Mouse (Mus musculus) ES-E14 (cell line): Measurements from ENCODE around the gene Olfr907. TPM values are rescaled to one million over a fixed set of nuclear protein-coding genes. Genes with fewer than 3 reads are reported as not detected.

Experiments
- DNase-seq: peaks from one replicate; pipeline ENCODE4 v3.0.0-alpha.2; 2013; ENCODE audit warnings: low read depth, low spot score
- H3K27ac ChIP-seq: 2 replicates; pipeline ENCODE4 v1.5.1; 2012; ENCODE audit warnings: low read depth, mild to moderate bottlenecking, low read length, moderate library complexity, mixed read lengths; ENCODE audit not compliant: poor library complexity, insufficient read depth, severe bottlenecking
- H3K36me3 ChIP-seq: 2 replicates; pipeline ENCODE4 v1.6.1; 2012; ENCODE audit warnings: mild to moderate bottlenecking, low read length, moderate library complexity, mixed read lengths; ENCODE audit not compliant: control insufficient read depth, poor library complexity, insufficient read depth, severe bottlenecking
- H3K4me1 ChIP-seq, 2 experiments: fragments of 150-350 bp in 1 of 2; sonication (generic) in 1 of 2; 2 replicates each; pipeline ENCODE4 v1.6.1; 2012; ENCODE audit warnings: low read length in 2 of 2, mild to moderate bottlenecking in 1 of 2, mixed read lengths in 1 of 2; ENCODE audit not compliant: control insufficient read depth in 2 of 2, insufficient read depth in 2 of 2, poor library complexity in 1 of 2
- H3K4me3 ChIP-seq, 2 experiments: fragments of 150-350 bp in 1 of 2; sonication (generic) in 1 of 2; 2 replicates each; pipeline ENCODE4 v1.5.1; 2012; ENCODE audit warnings: low read length in 2 of 2, low read depth in 1 of 2, mild to moderate bottlenecking in 1 of 2, mixed read lengths in 1 of 2; ENCODE audit not compliant: insufficient read depth in 1 of 2, poor library complexity in 1 of 2, severe bottlenecking in 1 of 2
- H3K9ac ChIP-seq: 2 replicates; pipeline ENCODE4 v1.6.1; 2012; ENCODE audit warnings: low read depth, mild to moderate bottlenecking, low read length, mixed read lengths; ENCODE audit not compliant: poor library complexity, insufficient read depth, severe bottlenecking
- H3K9me3 ChIP-seq: fragments of 150-350 bp; sonication (generic); 2 replicates; pipeline ENCODE4 v1.6.1; 2012; ENCODE audit warnings: low read depth, mild to moderate bottlenecking, low read length; ENCODE audit not compliant: control insufficient read depth, insufficient read depth
- CHD2 ChIP-seq: IDR thresholded peaks from 2 replicates; pipeline ENCODE4 v1.6.1; 2014; ENCODE audit warnings: mild to moderate bottlenecking, low read depth, low read length, inconsistent platforms
- HCFC1 ChIP-seq: IDR thresholded peaks from 2 replicates; pipeline ENCODE4 v1.6.1; 2012; ENCODE audit warnings: low read length, inconsistent platforms, borderline replicate concordance; ENCODE audit not compliant: insufficient read depth
- MAFK ChIP-seq: IDR thresholded peaks from 2 replicates; pipeline ENCODE4 v1.6.1; 2014; ENCODE audit warnings: mild to moderate bottlenecking, low read depth, low read length, inconsistent platforms; ENCODE audit not compliant: insufficient read depth
- ZC3H11A ChIP-seq: IDR thresholded peaks from 2 replicates; pipeline ENCODE4 v1.6.1; 2012; ENCODE audit warnings: low read depth, mild to moderate bottlenecking, inconsistent platforms, low read length, borderline replicate concordance
- ZNF384 ChIP-seq: IDR thresholded peaks from 2 replicates; pipeline ENCODE4 v1.6.1; 2012; ENCODE audit warnings: low read depth, low read length, inconsistent platforms
- in situ Hi-C, 2 experiments: fragments of 600-800 bp; cut with MboI; formaldehyde crosslinking; loops; one replicate each; pipeline ENCODE4 v1.15.1; 2025; ENCODE audit warnings: low sequenced_read_pairs in 2 of 2, inconsistent platforms in 1 of 2; ENCODE audit not compliant: unreplicated experiment in 2 of 2
- total RNA-seq: library from RNA; depleted of rRNA; stranded (reverse); fragments of 300-350 nt; gene quantifications from 2 replicates; pipeline ENCODE4 v1.2.3, GENCODE M21; 2012; rRNA removed

The Olfr907 gene
- total RNA-seq, 1 experiment, result not detected

- no peaks in the 10 kb centered on the region for H3K9me3 ChIP-seq
- no peak overlapping the region for H3K4me3 ChIP-seq
- no peak overlapping the region for H3K27ac ChIP-seq
- H3K4me1 ChIP-seq, result no peaks in the 10 kb centered on the region
- in situ Hi-C loops, result no loop called here
- TF ChIP-seq MAFK (no peak), CHD2 (no peak), ZNF384 (no peak), HCFC1 (no peak), ZC3H11A (no peak)
- H3K36me3 ChIP-seq, result no peaks in the 10 kb centered on the region
- DNase-seq, result no peak
- no peak overlapping the region for H3K9ac ChIP-seq
These were observed 16.8 kb downstream of the Olfr907 start for GRCm38 (mm10) chr9:38512353-38512752.

GRCm38 (mm10) chr9:38521280-38521679 is 25.7 kb downstream of the Olfr907 start, which contains the start of gene Olfr911-ps1:
Olfr911-ps1 (plus strand) TSS chr9:38521580.
- in situ Hi-C loops, result no loop called here
- no peaks in the 10 kb centered on the region for H3K9me3 ChIP-seq
- H3K4me3 ChIP-seq, result no peak within 1 kb of the TSS
- H3K4me1 ChIP-seq, result no peaks in the 10 kb centered on the region
- DNase-seq, result no peak
- H3K36me3 ChIP-seq, result no peaks in the 10 kb centered on the region
- H3K27ac ChIP-seq, result no peak within 1 kb of the TSS
- H3K9ac ChIP-seq, result no peak within 1 kb of the TSS
- TF ChIP-seq ZC3H11A, result no peak
- no peak for TF ChIP-seq ZNF384
- no peak for TF ChIP-seq HCFC1

GRCm38 (mm10) chr9:38537549-38537948 is 41.9 kb downstream of the Olfr907 start, which contains the start of gene Olfr910:
Olfr910 (plus strand) TSS chr9:38537849.
- in situ Hi-C loops, result no loop called here
- H3K4me3 ChIP-seq, result no peak within 1 kb of the TSS
- DNase-seq, result no peak
- no peak within 1 kb of the TSS for H3K27ac ChIP-seq
- TF ChIP-seq MAFK (no peak), ZC3H11A (no peak), ZNF384 (no peak), CHD2 (no peak), HCFC1 (no peak)
- H3K36me3 ChIP-seq, result no peaks in the 10 kb centered on the region
- H3K9me3 ChIP-seq, result no peaks in the 10 kb centered on the region
- no peak within 1 kb of the TSS for H3K9ac ChIP-seq
- no peaks in the 10 kb centered on the region for H3K4me1 ChIP-seq

Other genes starting within 250 kb of the Olfr907 start
- not detected in 2 replicates for gene Olfr143, start 243.0 kb upstream of the Olfr907 start, total RNA-seq
- not detected in 2 replicates for gene Olfr895, start 227.9 kb upstream of the Olfr907 start, total RNA-seq
- not detected in 2 replicates for gene Olfr896-ps1, start 204.7 kb upstream of the Olfr907 start, total RNA-seq
- not detected in 2 replicates for gene Olfr25, start 166.7 kb upstream of the Olfr907 start, total RNA-seq
- gene Olfr898, start 147.4 kb upstream of the Olfr907 start, total RNA-seq, result not detected in 2 replicates
- not detected in 2 replicates for gene Olfr250, start 128.9 kb upstream of the Olfr907 start, total RNA-seq
- not detected in 2 replicates for gene Olfr251, start 118.7 kb upstream of the Olfr907 start, total RNA-seq
- gene Olfr147, start 94.1 kb upstream of the Olfr907 start, total RNA-seq, result 0.49 and 0.53 TPM in 2 replicates
- 0.26 and 0.58 TPM in 2 replicates for gene Olfr901, start 66.3 kb upstream of the Olfr907 start, total RNA-seq
- gene Olfr902, start 48.1 kb upstream of the Olfr907 start, total RNA-seq, result not detected in 2 replicates
- gene Olfr904, start 32.7 kb upstream of the Olfr907 start, total RNA-seq, result not detected in 2 replicates
- not detected in 2 replicates for gene Olfr905, start 24.7 kb upstream of the Olfr907 start, total RNA-seq
- gene Olfr906, start 8.7 kb upstream of the Olfr907 start, total RNA-seq, result not detected in 2 replicates
- not detected in 2 replicates for gene Olfr911-ps1, start 25.8 kb downstream of the Olfr907 start, total RNA-seq
- gene Olfr910, start 42.0 kb downstream of the Olfr907 start, total RNA-seq, result not detected in 2 replicates
- gene Olfr912, start 84.4 kb downstream of the Olfr907 start, total RNA-seq, result not detected in 2 replicates
- not detected in 2 replicates for gene Olfr913, start 97.0 kb downstream of the Olfr907 start, total RNA-seq
- not detected in 2 replicates for gene Olfr914, start 109.3 kb downstream of the Olfr907 start, total RNA-seq
- gene Olfr916, start 164.1 kb downstream of the Olfr907 start, total RNA-seq, result not detected in 2 replicates
- not detected in 2 replicates for gene Olfr917, start 170.0 kb downstream of the Olfr907 start, total RNA-seq
- not detected in 2 replicates for gene Olfr918, start 178.8 kb downstream of the Olfr907 start, total RNA-seq
- not detected in 2 replicates for gene Olfr919, start 207.9 kb downstream of the Olfr907 start, total RNA-seq
- gene Vwa5a, start 222.5 kb downstream of the Olfr907 start, total RNA-seq, result 10.4 and 11.9 TPM in 2 replicates